Mouse (Mus musculus) heart, postnatal 10 days (tissue): ENCODE data around the gene Dcps. TPM values are rescaled to one million over a fixed set of nuclear protein-coding genes. Genes with fewer than 3 reads are reported as not detected.

Experiments
- DNase-seq, 2 experiments: peaks; one replicate each; pipeline ENCODE4 v3.0.0; 2021
- intact Hi-C: fragments of 180-260 bp; cut with DNase I; formaldehyde crosslinking; loops from one replicate; pipeline ENCODE4 v1.15.1; 2025
- total RNA-seq, 2 experiments: library from RNA; stranded (reverse); gene quantifications; 2 replicates each; pipeline ENCODE4 v1.2.3; 2021

The Dcps gene
- total RNA-seq, 2 experiments from 2014 or later = 20.8 to 23.3 TPM

DNA sequence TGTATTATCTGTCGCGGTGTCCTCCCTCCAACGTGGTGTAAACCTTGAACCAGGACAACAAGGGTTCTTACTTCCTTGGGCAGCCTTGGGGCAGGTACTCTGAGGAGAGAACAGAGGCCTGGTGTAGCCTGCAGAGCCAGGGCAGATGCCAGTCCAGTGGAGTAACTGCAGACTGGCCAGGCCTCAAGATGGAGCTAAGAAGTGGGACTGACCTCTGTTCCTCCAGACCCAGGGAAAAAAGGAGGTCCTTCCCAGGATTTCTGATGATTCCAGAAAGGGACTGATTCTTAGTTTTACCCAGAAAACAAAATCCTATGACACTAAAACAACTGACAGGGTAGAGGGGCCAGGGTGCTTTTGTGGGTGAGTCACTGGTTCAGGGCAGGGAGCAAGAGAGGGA is 61.6 kb downstream of the Dcps start:
- intact Hi-C loops = no loop called here
- no peak for DNase-seq

DNA sequence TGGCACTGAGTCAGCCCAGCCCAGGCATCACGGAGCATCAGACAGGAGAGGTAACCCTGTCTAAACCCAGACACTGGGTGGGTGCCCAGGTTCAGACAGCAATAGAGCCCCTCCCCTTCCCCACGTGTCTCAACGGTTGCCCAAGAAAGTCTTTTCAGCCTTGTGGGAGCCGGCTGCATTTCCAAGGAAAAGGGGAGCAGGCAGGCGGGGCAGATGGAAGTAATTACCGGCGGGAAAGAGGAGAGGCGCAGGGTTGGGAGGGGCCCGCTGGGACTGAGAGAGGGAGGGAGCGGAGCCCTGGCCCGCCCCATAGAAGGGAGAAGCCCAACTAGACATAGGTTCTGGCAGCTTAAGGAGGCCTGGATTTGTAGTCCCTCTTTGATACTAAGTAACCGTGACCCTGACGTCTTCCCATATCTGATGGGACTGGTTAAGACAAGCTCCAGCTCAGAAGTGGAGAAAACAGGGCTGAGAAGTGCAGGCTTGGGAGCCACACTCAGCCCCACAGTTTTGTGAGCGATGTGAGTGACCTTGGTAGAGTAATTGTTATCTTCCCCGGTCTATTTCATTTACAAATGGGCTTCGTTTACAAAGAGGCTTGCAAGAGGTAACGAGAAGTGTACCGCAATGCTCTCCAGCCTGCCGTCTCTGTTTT is 63.8 kb downstream of the Dcps start:
- peak; percentile 65 for DNase-seq
- intact Hi-C loops = loop anchor here (2.0 kb wide), 1 partner anchor 61 kb away; no protein-coding TSS in a partner anchor

- DNase-seq = no peak
- intact Hi-C loops = loop anchor here (2.0 kb wide), 1 partner anchor 61 kb away; no protein-coding TSS in a partner anchor
Observed at GRCm38 (mm10) chr9:35111446-35111845, 64.4 kb downstream of the Dcps start.

GRCm38 (mm10) chr9:35110567-35110966 is 65.3 kb downstream of the Dcps start:
- no peak for DNase-seq
- intact Hi-C loops = loop anchor here (2.0 kb wide), 1 partner anchor 60 kb away; no protein-coding TSS in a partner anchor

- DNase-seq = no peak
- intact Hi-C loops = loop anchor here (2.0 kb wide), 1 partner anchor 59 kb away; no protein-coding TSS in a partner anchor
Observed at GRCm38 (mm10) chr9:35110051-35110450, 65.8 kb downstream of the Dcps start.

DNA sequence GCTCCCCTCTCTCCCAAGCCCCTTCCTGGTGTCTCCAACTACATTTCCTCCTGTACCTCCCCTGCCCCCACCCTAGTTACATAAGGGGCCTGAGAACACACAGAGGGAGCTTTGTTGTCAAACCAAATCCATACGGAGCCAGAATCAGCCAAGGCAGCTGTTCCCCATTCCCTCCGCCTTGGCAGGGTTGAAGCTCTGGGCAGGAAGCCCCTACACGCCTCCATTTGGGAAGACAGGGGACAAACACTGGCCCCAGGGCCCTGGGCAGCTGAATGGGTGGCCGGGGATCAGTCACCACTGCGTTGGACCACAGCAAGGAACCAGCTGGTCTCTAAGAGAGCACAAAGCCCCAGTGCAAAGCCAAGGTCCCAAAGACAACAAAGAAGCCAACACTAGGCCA is 66.9 kb downstream of the Dcps start:
- intact Hi-C loops = no loop called here

DNA sequence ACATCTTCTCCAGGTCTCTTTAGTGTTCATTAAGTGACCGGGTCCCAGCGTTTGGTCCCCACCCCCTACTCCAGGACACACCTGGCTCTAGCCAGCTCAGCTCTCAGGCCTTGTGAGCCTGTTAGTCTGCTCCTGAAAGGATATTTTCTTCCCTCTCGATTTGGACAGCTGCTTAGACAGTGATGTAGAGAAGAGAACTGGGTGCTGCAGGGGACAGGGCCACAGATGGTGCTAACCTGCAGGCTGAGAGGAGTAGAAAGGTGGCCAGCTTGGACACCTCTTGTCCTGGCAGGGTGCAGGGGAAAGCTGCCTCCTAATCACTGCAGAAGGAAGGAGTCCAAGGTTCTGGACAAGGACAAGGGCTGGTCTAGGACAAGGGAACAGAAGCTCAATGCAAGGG is 67.8 kb downstream of the Dcps start:
- intact Hi-C loops = no loop called here
- no peak for DNase-seq

More for the DNA sequence above, 66.9 kb downstream of the Dcps start:
- peak; percentile 85 for DNase-seq

GRCm38 (mm10) chr9:35107396-35107795 is 68.5 kb downstream of the Dcps start:
- DNase-seq = no peak
- intact Hi-C loops = no loop called here

DNA sequence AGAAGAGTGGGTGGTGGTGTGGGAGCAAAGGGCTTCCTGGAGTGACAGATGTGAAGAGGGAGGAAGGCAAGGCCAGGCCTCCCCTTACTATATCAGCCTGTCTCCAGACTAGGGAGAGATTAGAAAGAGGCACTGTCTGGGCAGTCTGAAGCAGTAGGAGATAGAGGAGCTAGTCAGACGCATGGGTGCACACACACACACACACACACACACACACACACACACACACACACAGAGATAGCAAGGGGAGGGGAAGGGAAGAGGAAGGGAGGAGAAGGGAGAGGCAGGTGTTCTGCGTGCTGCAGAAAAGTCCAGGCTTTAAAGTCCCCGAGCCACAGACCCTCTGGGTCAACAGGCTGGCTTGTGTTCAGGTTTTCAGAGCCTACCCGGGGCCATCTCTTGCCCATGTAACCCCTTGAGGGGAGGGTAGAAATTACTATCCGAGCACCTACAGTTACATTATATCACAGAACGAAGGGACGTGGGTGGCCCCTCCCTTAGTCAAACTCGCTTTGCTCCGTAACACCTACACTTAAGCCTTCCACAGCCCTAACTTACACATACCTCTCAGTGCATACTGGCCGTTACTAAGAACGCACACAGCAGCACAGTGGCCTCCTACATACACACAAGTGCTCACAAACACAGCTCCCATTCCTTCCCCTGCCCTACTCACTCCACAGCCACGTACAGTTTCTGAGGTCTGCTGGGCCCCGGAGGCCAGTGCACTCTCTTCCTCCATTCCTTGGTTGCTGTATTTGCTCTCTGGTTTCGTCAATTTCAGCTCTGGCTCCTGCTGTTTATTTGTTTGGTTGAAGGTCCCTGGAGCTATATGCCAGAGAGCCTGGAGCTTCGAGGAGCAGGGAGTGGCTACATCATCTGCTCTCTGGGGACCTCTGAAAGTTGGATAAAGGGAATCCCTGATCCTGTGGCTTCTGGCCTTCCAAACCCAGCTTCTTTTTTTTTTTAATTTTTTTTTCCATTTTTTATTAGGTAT is 69.7 kb downstream of the Dcps start:
- no peak for DNase-seq
- intact Hi-C loops = no loop called here

- intact Hi-C loops = no loop called here
- DNase-seq = no peak
Observed at GRCm38 (mm10) chr9:35105438-35105837, 70.4 kb downstream of the Dcps start.

GRCm38 (mm10) chr9:35104711-35105110 is 71.2 kb downstream of the Dcps start:
- intact Hi-C loops = no loop called here

DNA sequence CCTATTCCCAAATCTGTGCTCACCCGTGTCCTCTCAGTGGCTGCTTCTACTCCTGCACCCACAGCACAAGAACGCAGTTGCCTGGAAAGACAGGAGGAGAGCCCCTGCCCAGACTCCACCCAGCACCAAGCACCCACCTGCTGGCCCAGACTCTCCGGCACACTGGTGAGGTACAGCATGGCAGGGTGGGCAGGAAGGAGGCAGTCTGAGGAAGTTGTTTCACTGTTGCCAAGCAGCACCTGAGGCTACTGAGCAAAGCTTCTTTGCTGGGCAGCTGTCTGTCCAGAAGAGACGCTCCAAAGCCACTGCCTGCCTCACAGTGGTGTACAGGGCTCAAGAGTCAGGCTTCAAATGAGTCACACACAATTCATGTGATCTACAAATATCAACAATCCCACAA is 77.1 kb downstream of the Dcps start:
- intact Hi-C loops = loop anchor here (5.0 kb wide), 1 partner anchor 36 kb away; no protein-coding TSS in a partner anchor

More at GRCm38 (mm10) chr9:35104711-35105110, 71.2 kb downstream of the Dcps start:
- no peak for DNase-seq

GRCm38 (mm10) chr9:35097901-35098300 is 78.0 kb downstream of the Dcps start:
- intact Hi-C loops = loop anchor here (5.0 kb wide), 1 partner anchor 36 kb away; no protein-coding TSS in a partner anchor
- peak in 1 of 2 experiments; percentile 4 for DNase-seq

More for the DNA sequence above, 77.1 kb downstream of the Dcps start:
- DNase-seq = peak in 1 of 2 experiments; percentile 3

- intact Hi-C loops = loop anchor here (5.0 kb wide), 1 partner anchor 33 kb away; no protein-coding TSS in a partner anchor
Observed at GRCm38 (mm10) chr9:35095726-35096125, 80.1 kb downstream of the Dcps start.

GRCm38 (mm10) chr9:35093350-35093749 is 82.5 kb downstream of the Dcps start:
- DNase-seq = no peak
- intact Hi-C loops = no loop called here

More at GRCm38 (mm10) chr9:35095726-35096125, 80.1 kb downstream of the Dcps start:
- no peak for DNase-seq

DNA sequence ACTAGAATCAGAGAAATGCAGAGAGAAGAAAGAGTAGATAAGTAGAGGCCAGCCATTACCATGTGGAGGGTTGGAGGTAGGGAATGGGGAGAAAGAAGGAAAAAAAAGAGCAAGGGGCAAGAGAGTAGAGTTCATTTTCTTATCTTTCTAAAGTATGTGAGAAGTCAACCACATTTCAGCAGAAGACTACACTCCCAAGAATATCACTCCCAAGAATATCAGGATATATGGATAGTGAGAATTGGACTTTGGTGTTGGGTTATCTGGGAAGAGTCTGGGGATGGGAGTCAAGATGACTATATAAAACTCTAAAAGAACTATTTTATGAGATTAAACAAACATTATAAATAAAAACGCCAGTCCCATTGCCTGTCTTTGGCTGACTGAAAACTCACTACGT is 83.0 kb downstream of the Dcps start:
- DNase-seq = no peak
- intact Hi-C loops = no loop called here

Other genes starting within 250 kb of the Dcps start
- 10 to 100 TPM; 33.9 to 43.2 TPM for gene St3gal4, start 56.8 kb downstream of the Dcps start, total RNA-seq
- 100 to 1,000 TPM in 1 of 2 experiments, 10 to 100 TPM in 1; 98.2 to 100 TPM for gene Srpr, start 24.1 kb upstream of the Dcps start, total RNA-seq
- 1 to 10 TPM; 6.6 to 8.0 TPM for gene Tirap, start 24.2 kb upstream of the Dcps start, total RNA-seq
- gene Foxred1, start 35.0 kb upstream of the Dcps start, total RNA-seq = 10 to 100 TPM; 82.4 to 91.3 TPM
- 10 to 100 TPM; 14.3 to 16.7 TPM for gene Fam118b, start 91.7 kb upstream of the Dcps start, total RNA-seq
- 10 to 100 TPM; 10.1 to 11.9 TPM for gene Rpusd4, start 91.8 kb upstream of the Dcps start, total RNA-seq
- 10 to 100 TPM; 19.7 to 31.2 TPM for gene Cdon, start 245.1 kb upstream of the Dcps start, total RNA-seq